Mouse (Mus musculus) gastrocnemius, postnatal 10 days (tissue): ENCODE data around the gene Scarb1. TPM values are rescaled to one million over a fixed set of nuclear protein-coding genes. Genes with fewer than 3 reads are reported as not detected.

ENCODE experiments used
- DNase-seq: peaks from one replicate; pipeline ENCODE4 v3.0.0; 2021; ENCODE audit warnings: mixed read lengths
- total RNA-seq, 2 experiments: library from RNA; stranded (reverse); gene quantifications; 2 replicates each; pipeline ENCODE4 v1.2.3; 2021

The Scarb1 gene
- total RNA-seq, 2 experiments from 2014 or later: 49.8 to 58.0 TPM

- no peak for DNase-seq
These were observed 24.0 kb upstream of the Scarb1 start for GRCm38 (mm10) chr5:125364851-125365429.

GRCm38 (mm10) chr5:125363894-125364293 lies 23.0 kb upstream of the Scarb1 start:
- DNase-seq: peak; percentile 40

- no peak for DNase-seq
These were observed 20.2 kb upstream of the Scarb1 start for GRCm38 (mm10) chr5:125360981-125361510.

- peak; percentile 29 for DNase-seq
These were observed 19.7 kb upstream of the Scarb1 start for GRCm38 (mm10) chr5:125360566-125360965.

GRCm38 (mm10) chr5:125358270-125358608 lies 17.3 kb upstream of the Scarb1 start:
- no peak for DNase-seq

- no peak for DNase-seq
These were observed 16.8 kb upstream of the Scarb1 start for GRCm38 (mm10) chr5:125357543-125358269.

GRCm38 (mm10) chr5:125355650-125356049 lies 14.8 kb upstream of the Scarb1 start:
- DNase-seq: no peak

GRCm38 (mm10) chr5:125354885-125355492 lies 14.1 kb upstream of the Scarb1 start:
- no peak for DNase-seq

GRCm38 (mm10) chr5:125352781-125353294 lies 11.9 kb upstream of the Scarb1 start:
- DNase-seq: no peak

GRCm38 (mm10) chr5:125351939-125352338 lies 11.0 kb upstream of the Scarb1 start:
- DNase-seq: no peak

GRCm38 (mm10) chr5:125351057-125351456 lies 10.2 kb upstream of the Scarb1 start:
- no peak for DNase-seq

GRCm38 (mm10) chr5:125349391-125349790 lies 8.5 kb upstream of the Scarb1 start:
- no peak for DNase-seq

GRCm38 (mm10) chr5:125348487-125348886 lies 7.6 kb upstream of the Scarb1 start:
- peak; percentile 64 for DNase-seq

GRCm38 (mm10) chr5:125348067-125348466 lies 7.2 kb upstream of the Scarb1 start:
- no peak for DNase-seq

- DNase-seq: no peak
These were observed 3.4 kb upstream of the Scarb1 start for GRCm38 (mm10) chr5:125344296-125344695.

GRCm38 (mm10) chr5:125341459-125342090 lies 681 bp upstream of the Scarb1 start:
- DNase-seq: no peak

- DNase-seq: no peak
These were observed 903 bp downstream of the Scarb1 start for GRCm38 (mm10) chr5:125339851-125340531.

- DNase-seq: peak; percentile 33
These were observed 1.7 kb downstream of the Scarb1 start for GRCm38 (mm10) chr5:125339108-125339751.

- no peak for DNase-seq
These were observed 3.4 kb downstream of the Scarb1 start for GRCm38 (mm10) chr5:125337526-125337925.

- DNase-seq: no peak
These were observed 3.9 kb downstream of the Scarb1 start for GRCm38 (mm10) chr5:125337012-125337411.

GRCm38 (mm10) chr5:125333009-125333408 lies 7.9 kb downstream of the Scarb1 start:
- DNase-seq: no peak

GRCm38 (mm10) chr5:125332333-125332732 lies 8.6 kb downstream of the Scarb1 start:
- DNase-seq: no peak
